Mouse (Mus musculus) heart, embryonic 15.5 days (tissue): ENCODE results near the gene Zbtb12. TPM values are rescaled to one million over a fixed set of nuclear protein-coding genes. Genes with fewer than 3 reads are reported as not detected.

Experiments used
- ATAC-seq: fragments of 200-750 bp; cut with Nextera tagmentation; replicated peaks from 2 replicates; pipeline ENCODE4 v1.8.0; 2017; ENCODE audit warnings: low read depth, moderate TSS enrichment; ENCODE audit not compliant: insufficient number of reproducible peaks, insufficient read depth, low FRiP score
- H3K27ac ChIP-seq: fragments of 300-500 bp; sonication (generic); 2 replicates; pipeline ENCODE4 v1.5.1; 2015; ENCODE audit warnings: mild to moderate bottlenecking, inconsistent platforms
- H3K27me3 ChIP-seq: fragments of 300-500 bp; sonication (generic); 2 replicates; pipeline ENCODE4 v1.6.1; 2015; ENCODE audit warnings: inconsistent platforms
- H3K36me3 ChIP-seq: fragments of 300-500 bp; sonication (generic); 2 replicates; pipeline ENCODE4 v1.6.1; 2015; ENCODE audit warnings: mild to moderate bottlenecking, inconsistent platforms
- H3K4me1 ChIP-seq: fragments of 300-500 bp; sonication (generic); replicated peaks from 2 replicates; pipeline ENCODE4 v1.6.1; 2015; ENCODE audit warnings: inconsistent platforms
- H3K4me2 ChIP-seq: fragments of 300-500 bp; sonication (generic); 2 replicates; pipeline ENCODE4 v1.6.1; 2015; ENCODE audit warnings: inconsistent platforms, mild to moderate bottlenecking, moderate library complexity
- H3K4me3 ChIP-seq: fragments of 300-500 bp; sonication (generic); 2 replicates; pipeline ENCODE4 v1.5.1; 2015; ENCODE audit warnings: mild to moderate bottlenecking, inconsistent platforms
- H3K9ac ChIP-seq: fragments of 300-500 bp; sonication (generic); 2 replicates; pipeline ENCODE4 v1.6.1; 2015; ENCODE audit warnings: mild to moderate bottlenecking, inconsistent platforms
- H3K9me3 ChIP-seq: fragments of 300-500 bp; sonication (generic); replicated peaks from 2 replicates; pipeline ENCODE4 v1.6.1; 2016; ENCODE audit warnings: inconsistent platforms
- WGBS: fragments of 180-500 bp; shearing (Covaris S2); methylation state at CpG from one replicate; pipeline ENCODE4 v1.1.7; 2015; ENCODE audit warnings: mixed read lengths; 5-methylcytosine and 5-hydroxymethylcytosine counted together
- polyA plus RNA-seq: library from polyadenylated mRNA; unstranded; fragments of >200 nt; fragmentation: Nextera tagmentation; extraction: Ambion mirVana; gene quantifications from 2 replicates; pipeline ENCODE4 v1.2.1, GENCODE M21; 2015

Gene Zbtb12
- polyA plus RNA-seq, 1 experiment from 2014 or later = 1.1 TPM

- ATAC-seq = no peak
- no peaks in the 10 kb centered on the region for H3K36me3 ChIP-seq
- H3K4me3 ChIP-seq = no peak overlapping the region
- H3K9ac ChIP-seq = no peak overlapping the region
- no peaks in the 10 kb centered on the region for H3K27me3 ChIP-seq
- H3K4me2 ChIP-seq = no peak overlapping the region
- 85% methylated on average over 6 of the region's 6 CpGs for WGBS
- H3K27ac ChIP-seq = no peak overlapping the region
- peaks cover 2% of the 10 kb centered on the region; the same call in 1 of the 2 replicates for H3K4me1 ChIP-seq
- H3K9me3 ChIP-seq = no peaks in the 10 kb centered on the region
These were observed 5.0 kb upstream of the Zbtb12 start for GRCm38 (mm10) chr17:34874321-34874720.

- no peak for ATAC-seq
- Histone ChIP-seq H3K4me2 (no peak overlapping the region), H3K4me3 (no peak overlapping the region), H3K27ac (no peak overlapping the region), H3K4me1 (peaks cover 10% of the 10 kb centered on the region), H3K27me3 (no peaks in the 10 kb centered on the region), H3K36me3 (no peaks in the 10 kb centered on the region), H3K9ac (no peak overlapping the region), H3K9me3 (no peaks in the 10 kb centered on the region)
These were observed 1.9 kb downstream of the Zbtb12 start for GRCm38 (mm10) chr17:34881166-34881565.

GRCm38 (mm10) chr17:34881683-34882310 is 2.5 kb downstream of the Zbtb12 start, which contains the start of gene Gm20547:
Gene Gm20547, minus strand, starts transcription at chr17:34882042.
- Histone ChIP-seq H3K9me3 (no peaks in the 10 kb centered on the region), H3K9ac (no peak within 1 kb of the TSS), H3K27me3 (no peaks in the 10 kb centered on the region), H3K4me2 (peak within 1 kb of the TSS; percentile 46), H3K4me3 (no peak within 1 kb of the TSS), H3K36me3 (no peaks in the 10 kb centered on the region), H3K27ac (no peak within 1 kb of the TSS), H3K4me1 (peaks cover 10% of the 10 kb centered on the region)
- 15% methylated on average over 15 of the region's 15 CpGs for WGBS
- ATAC-seq = no peak

GRCm38 (mm10) chr17:34883332-34883731 is 4.0 kb downstream of the Zbtb12 start:
- H3K4me1 ChIP-seq = peaks cover 10% of the 10 kb centered on the region
- 70% methylated on average over 3 of the region's 3 CpGs for WGBS
- no peak for ATAC-seq

GRCm38 (mm10) chr17:34884704-34885103 is 5.4 kb downstream of the Zbtb12 start:
- H3K36me3 ChIP-seq = no peaks in the 10 kb centered on the region
- H3K9me3 ChIP-seq = no peaks in the 10 kb centered on the region
- ATAC-seq = no peak
- no peak overlapping the region for H3K9ac ChIP-seq
- H3K4me3 ChIP-seq = no peak overlapping the region
- H3K4me2 ChIP-seq = no peak overlapping the region
- WGBS = 83% methylated on average over 6 of the region's 6 CpGs
- H3K4me1 ChIP-seq = peaks cover 6% of the 10 kb centered on the region
- no peak overlapping the region for H3K27ac ChIP-seq
- no peaks in the 10 kb centered on the region for H3K27me3 ChIP-seq

More at GRCm38 (mm10) chr17:34883332-34883731, 4.0 kb downstream of the Zbtb12 start:
- H3K27me3 ChIP-seq = no peaks in the 10 kb centered on the region
- no peak overlapping the region for H3K9ac ChIP-seq
- no peak overlapping the region for H3K27ac ChIP-seq
- H3K4me3 ChIP-seq = no peak overlapping the region
- H3K9me3 ChIP-seq = no peaks in the 10 kb centered on the region
- no peaks in the 10 kb centered on the region for H3K36me3 ChIP-seq
- no peak overlapping the region for H3K4me2 ChIP-seq

- no peak overlapping the region for H3K27ac ChIP-seq
- 47% methylated on average over 3 of the region's 3 CpGs for WGBS
These were observed 6.3 kb downstream of the Zbtb12 start for GRCm38 (mm10) chr17:34885615-34886014.

GRCm38 (mm10) chr17:34887942-34888341 is 8.7 kb downstream of the Zbtb12 start:
- H3K27ac ChIP-seq = no peak overlapping the region
- H3K9me3 ChIP-seq = no peaks in the 10 kb centered on the region
- H3K4me1 ChIP-seq = no peaks in the 10 kb centered on the region
- no peaks in the 10 kb centered on the region for H3K36me3 ChIP-seq
- no peak for ATAC-seq
- no peaks in the 10 kb centered on the region for H3K27me3 ChIP-seq
- H3K4me3 ChIP-seq = no peak overlapping the region
- WGBS = 80% methylated on average over 5 of the region's 5 CpGs
- no peak overlapping the region for H3K9ac ChIP-seq
- no peak overlapping the region for H3K4me2 ChIP-seq

More at GRCm38 (mm10) chr17:34885615-34886014, 6.3 kb downstream of the Zbtb12 start:
- Histone ChIP-seq H3K4me2 (no peak overlapping the region), H3K36me3 (no peaks in the 10 kb centered on the region), H3K9ac (no peak overlapping the region), H3K9me3 (no peaks in the 10 kb centered on the region), H3K4me3 (no peak overlapping the region), H3K27me3 (no peaks in the 10 kb centered on the region), H3K4me1 (peaks cover 6% of the 10 kb centered on the region)
- no peak for ATAC-seq

- H3K9ac ChIP-seq = no peak overlapping the region
- no peak overlapping the region for H3K27ac ChIP-seq
- H3K36me3 ChIP-seq = no peaks in the 10 kb centered on the region
- no peak for ATAC-seq
- H3K27me3 ChIP-seq = no peaks in the 10 kb centered on the region
- no peaks in the 10 kb centered on the region for H3K9me3 ChIP-seq
- 79% methylated on average over 12 of the region's 12 CpGs for WGBS
- no peak overlapping the region for H3K4me3 ChIP-seq
- H3K4me1 ChIP-seq = peaks cover 11% of the 10 kb centered on the region
- H3K4me2 ChIP-seq = no peak overlapping the region
These were observed 10.9 kb downstream of the Zbtb12 start for GRCm38 (mm10) chr17:34890074-34890743.

GRCm38 (mm10) chr17:34891377-34891776 is 12.1 kb downstream of the Zbtb12 start:
- no peak for ATAC-seq
- H3K4me3 ChIP-seq = no peak overlapping the region
- WGBS = 92% methylated on average over 2 of the region's 2 CpGs

GRCm38 (mm10) chr17:34893072-34893824 is 14.0 kb downstream of the Zbtb12 start:
- Histone ChIP-seq H3K9ac (peak overlapping the region; percentile 53), H3K27me3 (no peaks in the 10 kb centered on the region), H3K4me3 (peak overlapping the region; percentile 87), H3K36me3 (peaks cover 5% of the 10 kb centered on the region; the same call in 1 of the 2 replicates), H3K4me1 (peaks cover 35% of the 10 kb centered on the region), H3K4me2 (peak overlapping the region; percentile 97), H3K27ac (peak overlapping the region; percentile 88), H3K9me3 (no peaks in the 10 kb centered on the region)
- no peak for ATAC-seq
- WGBS = 76% methylated on average over 12 of the region's 12 CpGs

More at GRCm38 (mm10) chr17:34891377-34891776, 12.1 kb downstream of the Zbtb12 start:
- no peaks in the 10 kb centered on the region for H3K9me3 ChIP-seq
- H3K36me3 ChIP-seq = peaks cover 3% of the 10 kb centered on the region; the same call in 1 of the 2 replicates
- H3K9ac ChIP-seq = no peak overlapping the region
- no peaks in the 10 kb centered on the region for H3K27me3 ChIP-seq
- H3K4me1 ChIP-seq = peaks cover 22% of the 10 kb centered on the region
- no peak overlapping the region for H3K27ac ChIP-seq
- no peak overlapping the region for H3K4me2 ChIP-seq

- H3K9ac ChIP-seq = peak overlapping the region; percentile 94
- no peaks in the 10 kb centered on the region for H3K27me3 ChIP-seq
- peaks cover 35% of the 10 kb centered on the region for H3K4me1 ChIP-seq
- ATAC-seq = peak; percentile 90
- H3K4me2 ChIP-seq = peak overlapping the region; percentile 97
- H3K36me3 ChIP-seq = peaks cover 5% of the 10 kb centered on the region; the same call in 1 of the 2 replicates
- WGBS = under 1% methylated on average over 37 of the region's 51 CpGs
- H3K27ac ChIP-seq = peak overlapping the region; percentile 88
- H3K4me3 ChIP-seq = peak overlapping the region; percentile 87
- no peaks in the 10 kb centered on the region for H3K9me3 ChIP-seq
These were observed 14.9 kb downstream of the Zbtb12 start for GRCm38 (mm10) chr17:34894074-34894597.
